Mouse (Mus musculus) kidney, adult 2 months (tissue): ENCODE results near the gene Rbak.

Experiments
- CTCF ChIP-seq: fragments of 200-500 bp; conservative IDR thresholded peaks from 2 replicates; pipeline ENCODE4 v1.5.1; 2011; ENCODE audit warnings: low read depth, mild to moderate bottlenecking, control low read depth, low read length, moderate library complexity, mixed read lengths; ENCODE audit not compliant: insufficient read depth, insufficient read length
- POLR2A ChIP-seq: fragments of 200-500 bp; IDR thresholded peaks from one replicate; pipeline ENCODE4 v1.6.1; 2011; ENCODE audit warnings: low read depth, low read length, control low read depth

DNA sequence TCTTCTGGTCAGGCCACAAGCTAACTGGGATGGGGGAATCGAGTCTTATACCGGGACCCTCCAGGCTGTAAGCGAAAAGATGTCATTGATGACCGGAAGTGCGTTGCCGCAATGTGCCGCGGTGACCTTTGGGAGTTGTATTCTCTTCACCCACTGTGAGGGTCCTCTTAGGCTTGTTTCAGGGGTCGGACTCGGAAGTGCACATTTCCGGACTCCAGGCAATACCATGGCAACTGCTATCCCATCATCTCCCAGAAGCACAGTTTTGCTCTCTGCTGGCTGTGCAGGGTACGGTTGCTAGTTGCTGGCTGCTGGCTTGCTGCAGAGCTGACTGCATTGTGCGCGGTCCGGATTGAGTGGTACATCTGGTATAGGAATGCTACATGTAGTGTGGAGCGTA, 51.5 kb downstream of the Rbak start:
- TF ChIP-seq POLR2A (no peak), CTCF (no peak)
